Mouse (Mus musculus): Measurements from ENCODE around the gene Trpm3.

DNA sequence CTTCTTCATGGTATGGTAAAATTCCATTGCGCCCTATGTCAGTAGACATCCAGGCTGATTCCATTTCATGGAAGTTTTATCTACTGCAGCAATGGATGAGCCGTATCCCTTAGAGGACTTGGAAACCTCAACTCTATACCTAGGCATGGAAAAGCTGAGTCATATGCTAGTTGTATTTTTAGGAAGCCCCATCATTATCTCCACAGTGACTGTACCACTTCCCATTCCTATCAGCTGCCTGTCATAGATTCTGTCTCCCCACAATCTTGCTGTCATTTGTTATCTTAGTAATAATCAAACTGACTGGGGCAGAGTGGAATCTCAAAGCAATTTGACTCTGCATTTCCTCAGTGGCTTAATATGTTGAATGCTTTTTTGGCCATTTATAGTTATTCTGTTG, 169.2 kb downstream of the Trpm3 start:
- TF ChIP-seq CTCF (IDR thresholded peaks at IDR 0.05; ENCODE audit: control insufficient read depth, insufficient read depth, insufficient read length) (no peak), MYOG (IDR thresholded peaks at IDR 0.05; ENCODE audit: control insufficient read depth, extremely low read depth, insufficient read length) (no peak)
